Mouse (Mus musculus) embryonic facial prominence, embryonic 11.5 days (tissue): Measurements from ENCODE around the gene Stat6. TPM values are rescaled to one million over a fixed set of nuclear protein-coding genes. Genes with fewer than 3 reads are reported as not detected.

Experiments
- ATAC-seq: fragments of 200-750 bp; cut with Nextera tagmentation; replicated peaks from 2 replicates; pipeline ENCODE4 v1.8.0; 2017; ENCODE audit warnings: low read depth; ENCODE audit not compliant: insufficient number of reproducible peaks, low FRiP score, low TSS enrichment
- DNase-seq: peaks from one replicate; pipeline ENCODE4 v3.0.0-alpha.2; 2015; ENCODE audit warnings: low spot score
- H3K27ac ChIP-seq: fragments of 300-500 bp; sonication (generic); replicated peaks from 2 replicates; pipeline ENCODE4 v1.5.1; 2014; ENCODE audit warnings: mild to moderate bottlenecking, low read depth, low read length, control low read depth
- H3K27me3 ChIP-seq: fragments of 300-500 bp; sonication (generic); 2 replicates; pipeline ENCODE4 v1.6.1; 2014; ENCODE audit warnings: mild to moderate bottlenecking, low read length, moderate library complexity, mixed read lengths; ENCODE audit not compliant: control insufficient read depth, insufficient read depth
- H3K36me3 ChIP-seq: fragments of 300-500 bp; sonication (generic); replicated peaks from 2 replicates; pipeline ENCODE4 v1.6.1; 2014; ENCODE audit warnings: low read depth, mild to moderate bottlenecking, low read length, moderate library complexity, mixed read lengths; ENCODE audit not compliant: control insufficient read depth, insufficient read depth
- H3K4me1 ChIP-seq: fragments of 300-500 bp; sonication (generic); 2 replicates; pipeline ENCODE4 v1.6.1; 2014; ENCODE audit warnings: low read length, mixed read lengths; ENCODE audit not compliant: control insufficient read depth, insufficient read depth
- H3K4me2 ChIP-seq: fragments of 300-500 bp; sonication (generic); 2 replicates; pipeline ENCODE4 v1.6.1; 2014; ENCODE audit warnings: low read depth, mild to moderate bottlenecking, control low read depth, low read length, moderate library complexity
- H3K4me3 ChIP-seq: fragments of 300-500 bp; sonication (generic); 2 replicates; pipeline ENCODE4 v1.5.1; 2014; ENCODE audit warnings: low read depth, low read length, control low read depth
- H3K9ac ChIP-seq: fragments of 300-500 bp; sonication (generic); replicated peaks from 2 replicates; pipeline ENCODE4 v1.6.1; 2014; ENCODE audit warnings: mild to moderate bottlenecking, control low read depth, low read length
- H3K9me3 ChIP-seq: fragments of 300-500 bp; sonication (generic); replicated peaks from 2 replicates; pipeline ENCODE4 v1.6.1; 2016; ENCODE audit warnings: mild to moderate bottlenecking, low read length, inconsistent platforms, mixed read lengths; ENCODE audit not compliant: control insufficient read depth
- WGBS: fragments of 180-500 bp; shearing (Covaris S2); extraction: QIAGEN DNeasy Blood & Tissue Kit; methylation state at CpG from one replicate; pipeline ENCODE4 v1.1.7; 2014; 5-methylcytosine and 5-hydroxymethylcytosine counted together
- polyA plus RNA-seq: library from polyadenylated mRNA; unstranded; fragments of >200 nt; fragmentation: Nextera tagmentation; extraction: Ambion mirVana; gene quantifications from 2 replicates; pipeline ENCODE4 v1.2.1, GENCODE M21; 2014

Gene Stat6
- polyA plus RNA-seq, 1 experiment from 2014 or later, result 8.2 TPM

GRCm38 (mm10) chr10:127622661-127623060 is 20.1 kb upstream of the Stat6 start:
- DNase-seq, result no peak
- no peak overlapping the region for H3K4me2 ChIP-seq

GRCm38 (mm10) chr10:127623439-127624216 is 19.2 kb upstream of the Stat6 start:
- ATAC-seq, result no peak
- Histone ChIP-seq H3K9ac (no peak overlapping the region), H3K9me3 (no peaks in the 10 kb centered on the region), H3K27me3 (no peaks in the 10 kb centered on the region), H3K4me2 (no peak overlapping the region), H3K4me1 (peaks cover 5% of the 10 kb centered on the region), H3K27ac (no peak overlapping the region), H3K4me3 (no peak overlapping the region), H3K36me3 (no peaks in the 10 kb centered on the region)
- no peak for DNase-seq
- WGBS, result 92% methylated on average over 6 of the region's 6 CpGs

More at GRCm38 (mm10) chr10:127622661-127623060, 20.1 kb upstream of the Stat6 start:
- Histone ChIP-seq H3K4me1 (peaks cover 7% of the 10 kb centered on the region), H3K27ac (0 out of 2 replicates have a peak overlapping the region, but pooled peaks have one; percentile 44), H3K4me3 (no peak overlapping the region), H3K27me3 (no peaks in the 10 kb centered on the region), H3K36me3 (no peaks in the 10 kb centered on the region), H3K9me3 (no peaks in the 10 kb centered on the region), H3K9ac (no peak overlapping the region)
- 56% methylated on average over 4 of the region's 4 CpGs for WGBS
- ATAC-seq, result no peak

- H3K27ac ChIP-seq, result no peak overlapping the region
- H3K9me3 ChIP-seq, result no peaks in the 10 kb centered on the region
- no peaks in the 10 kb centered on the region for H3K4me1 ChIP-seq
- no peak overlapping the region for H3K4me2 ChIP-seq
- peak; percentile 40 for DNase-seq
- H3K36me3 ChIP-seq, result no peaks in the 10 kb centered on the region
- no peaks in the 10 kb centered on the region for H3K27me3 ChIP-seq
- H3K9ac ChIP-seq, result no peak overlapping the region
- WGBS, result 85% methylated on average over 3 of the region's 3 CpGs
- no peak overlapping the region for H3K4me3 ChIP-seq
- no peak for ATAC-seq
Measured at GRCm38 (mm10) chr10:127626433-127626832, 16.4 kb upstream of the Stat6 start.

- no peak for ATAC-seq
Measured at GRCm38 (mm10) chr10:127631261-127632214, 11.2 kb upstream of the Stat6 start.

GRCm38 (mm10) chr10:127632668-127633271 is 10.0 kb upstream of the Stat6 start:
- ATAC-seq, result no peak
- Histone ChIP-seq H3K4me1 (no peaks in the 10 kb centered on the region), H3K27ac (no peak overlapping the region), H3K4me3 (no peak overlapping the region), H3K36me3 (no peaks in the 10 kb centered on the region), H3K9ac (no peak overlapping the region), H3K27me3 (no peaks in the 10 kb centered on the region), H3K9me3 (no peaks in the 10 kb centered on the region), H3K4me2 (no peak overlapping the region)
- no peak for DNase-seq
- 76% methylated on average over 7 of the region's 7 CpGs for WGBS

More at GRCm38 (mm10) chr10:127631261-127632214, 11.2 kb upstream of the Stat6 start:
- 75% methylated on average over 10 of the region's 10 CpGs for WGBS
- Histone ChIP-seq H3K36me3 (no peaks in the 10 kb centered on the region), H3K4me1 (no peaks in the 10 kb centered on the region), H3K27me3 (no peaks in the 10 kb centered on the region), H3K9ac (no peak overlapping the region), H3K4me3 (no peak overlapping the region), H3K9me3 (no peaks in the 10 kb centered on the region), H3K4me2 (no peak overlapping the region), H3K27ac (no peak overlapping the region)
- no peak for DNase-seq

GRCm38 (mm10) chr10:127640421-127640820 is 2.4 kb upstream of the Stat6 start:
- no peak overlapping the region for H3K4me2 ChIP-seq
- H3K4me1 ChIP-seq, result peaks cover 11% of the 10 kb centered on the region
- H3K27ac ChIP-seq, result no peak overlapping the region
- H3K9me3 ChIP-seq, result no peaks in the 10 kb centered on the region
- DNase-seq (no peak), ATAC-seq (no peak)
- H3K27me3 ChIP-seq, result no peaks in the 10 kb centered on the region
- WGBS, result 71% methylated on average over 5 of the region's 5 CpGs
- H3K36me3 ChIP-seq, result no peaks in the 10 kb centered on the region
- no peak overlapping the region for H3K9ac ChIP-seq
- no peak overlapping the region for H3K4me3 ChIP-seq

GRCm38 (mm10) chr10:127641861-127642771 is 670 bp upstream of the Stat6 start:
- peak; percentile 75 for ATAC-seq
- Histone ChIP-seq H3K4me3 (peak overlapping the region; percentile 26), H3K4me1 (peaks cover 11% of the 10 kb centered on the region), H3K27ac (peak overlapping the region; percentile 64; the same call in 1 of the 2 replicates), H3K27me3 (no peaks in the 10 kb centered on the region), H3K9ac (peak overlapping the region; percentile 38), H3K36me3 (no peaks in the 10 kb centered on the region), H3K4me2 (peak overlapping the region; percentile 60), H3K9me3 (no peaks in the 10 kb centered on the region)
- peak; percentile 91 for DNase-seq
- 5% methylated on average over 19 of the region's 19 CpGs for WGBS
